Mouse (Mus musculus): ENCODE results near the gene Olfr703. TPM values are rescaled to one million over a fixed set of nuclear protein-coding genes. Genes with fewer than 3 reads are reported as not detected.

Olfr703 gene
- total and polyA plus RNA-seq, 2 experiments: not detected

DNA sequence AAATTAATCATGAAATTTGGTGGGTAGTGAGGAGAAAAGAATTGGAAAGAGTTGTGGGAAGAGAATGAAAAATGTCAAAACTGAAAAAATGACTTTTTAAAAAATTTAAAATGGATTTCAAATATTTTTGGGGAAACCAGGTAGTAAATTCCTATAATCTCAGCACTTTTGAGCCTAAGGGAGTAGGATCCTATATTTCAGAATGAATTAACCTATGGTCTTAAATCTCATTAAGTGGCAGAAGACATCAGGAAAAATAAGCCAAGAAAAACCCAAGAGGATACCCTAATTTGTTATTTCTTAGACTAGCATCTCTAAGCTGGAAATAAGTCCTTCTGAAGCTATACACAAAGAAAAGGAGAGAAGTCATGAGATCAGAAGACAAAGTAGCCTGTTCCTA lies 19.7 kb downstream of the Olfr703 start, which contains the start of gene Olfr704:
TSS of gene Olfr704 (plus strand) at position 301 of the 400 bp plus-strand sequence.
- no peak for DNase-seq (ENCODE audit: extremely low read depth, low read depth, low spot score)
- TF ChIP-seq CTCF (IDR thresholded peaks at IDR 0.05; ENCODE audit: low read depth, low read length) (no peak), POLR2A (IDR thresholded peaks at IDR 0.05; ENCODE audit: extremely low read depth, insufficient read depth, low read length) (no peak)
- Histone ChIP-seq H3K9ac (ENCODE audit: low read depth, low read length) (no peak within 1 kb of the TSS), H3K27ac (replicated peaks; ENCODE audit: insufficient read depth, low read depth, low read length) (no peak within 1 kb of the TSS), H3K27me3 (ENCODE audit: control insufficient read depth, insufficient read depth, low read length) (no peaks in the 10 kb centered on the region), H3K79me2 (ENCODE audit: control insufficient read depth, insufficient read depth, low read length) (no peaks in the 10 kb centered on the region), H3K4me3 (ENCODE audit: insufficient read depth, low read depth, low read length) (no peak within 1 kb of the TSS), H3K36me3 (ENCODE audit: control insufficient read depth, insufficient read depth, low read length) (no peaks in the 10 kb centered on the region), H3K4me1 (ENCODE audit: control insufficient read depth, insufficient read depth, low read length) (no peaks in the 10 kb centered on the region)

DNA sequence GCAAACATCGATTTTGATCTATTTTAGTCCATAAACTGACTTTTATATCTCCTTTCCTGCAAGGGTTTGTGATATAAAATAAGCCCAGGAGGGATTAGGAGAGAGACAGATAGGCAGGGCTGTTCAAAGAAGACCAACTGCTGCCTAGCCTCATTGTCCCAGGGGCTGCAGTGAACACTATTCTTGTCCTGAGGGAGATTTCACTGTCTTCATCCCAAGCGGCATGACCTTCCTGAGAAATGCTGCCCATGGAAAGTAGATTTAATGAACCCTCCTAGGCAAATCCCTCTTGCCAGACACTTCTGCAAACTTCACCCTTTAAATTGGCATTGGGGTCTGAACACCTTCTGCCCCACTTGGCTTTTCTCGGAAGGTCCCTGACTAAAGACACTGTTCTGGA lies 33.6 kb downstream of the Olfr703 start, which contains the start of gene Olfr705:
TSS of gene Olfr705 (minus strand) at position 101 of the 400 bp plus-strand sequence.
- TF ChIP-seq POLR2A (IDR thresholded peaks at IDR 0.05; ENCODE audit: extremely low read depth, insufficient read depth, low read length) (no peak), CTCF (IDR thresholded peaks at IDR 0.05; ENCODE audit: low read depth, low read length) (no peak)
- H3K4me1 ChIP-seq (ENCODE audit: control insufficient read depth, insufficient read depth, low read length): no peaks in the 10 kb centered on the region
- no peaks in the 10 kb centered on the region for H3K27me3 ChIP-seq (ENCODE audit: control insufficient read depth, insufficient read depth, low read length)
- no peaks in the 10 kb centered on the region for H3K36me3 ChIP-seq (ENCODE audit: control insufficient read depth, insufficient read depth, low read length)
- H3K79me2 ChIP-seq (ENCODE audit: control insufficient read depth, insufficient read depth, low read length): no peaks in the 10 kb centered on the region
- 78% methylated on average over 3 of the region's 3 CpGs for WGBS
- DNase-seq (ENCODE audit: extremely low read depth, low read depth, low spot score): no peak
- no peak within 1 kb of the TSS for H3K4me3 ChIP-seq (ENCODE audit: insufficient read depth, low read depth, low read length)
- H3K9ac ChIP-seq (ENCODE audit: low read depth, low read length): no peak within 1 kb of the TSS
- H3K27ac ChIP-seq (replicated peaks; ENCODE audit: insufficient read depth, low read depth, low read length): no peak within 1 kb of the TSS

GRCm38 (mm10) chr7:106888062-106888461 lies 44.9 kb downstream of the Olfr703 start, which contains the start of gene Olfr706:
Gene Olfr706 (minus strand): TSS chr7:106888162.
- Histone ChIP-seq H3K4me3 (ENCODE audit: insufficient read depth, low read depth, low read length) (no peak within 1 kb of the TSS), H3K27ac (replicated peaks; ENCODE audit: insufficient read depth, low read depth, low read length) (no peak within 1 kb of the TSS), H3K4me1 (ENCODE audit: control insufficient read depth, insufficient read depth, low read length) (no peaks in the 10 kb centered on the region), H3K27me3 (ENCODE audit: control insufficient read depth, insufficient read depth, low read length) (no peaks in the 10 kb centered on the region), H3K36me3 (ENCODE audit: control insufficient read depth, insufficient read depth, low read length) (no peaks in the 10 kb centered on the region), H3K79me2 (ENCODE audit: control insufficient read depth, insufficient read depth, low read length) (no peaks in the 10 kb centered on the region), H3K9ac (ENCODE audit: low read depth, low read length) (no peak within 1 kb of the TSS)
- 56% methylated on average over 2 of the region's 2 CpGs for WGBS
- TF ChIP-seq POLR2A (IDR thresholded peaks at IDR 0.05; ENCODE audit: extremely low read depth, insufficient read depth, low read length): no peak
- TF ChIP-seq CTCF (IDR thresholded peaks at IDR 0.05; ENCODE audit: low read depth, low read length): no peak
- no peak for DNase-seq (ENCODE audit: extremely low read depth, low read depth, low spot score)

Other genes with a start within 250 kb of the Olfr703 start
- gene Olfr693, start 162.8 kb upstream of the Olfr703 start, total RNA-seq (2014; rRNA removed): not detected in 2 replicates
- not detected in 2 replicates for gene Olfr693, start 162.8 kb upstream of the Olfr703 start, polyA plus RNA-seq (2012; rRNA removed)
- not detected in 2 replicates for gene Olfr694, start 151.5 kb upstream of the Olfr703 start, total RNA-seq (2014; rRNA removed)
- gene Olfr694, start 151.5 kb upstream of the Olfr703 start, polyA plus RNA-seq (2012; rRNA removed): not detected in 2 replicates
- not detected in 2 replicates for gene Olfr695, start 127.0 kb upstream of the Olfr703 start, total RNA-seq (2014; rRNA removed)
- not detected in 2 replicates for gene Olfr695, start 127.0 kb upstream of the Olfr703 start, polyA plus RNA-seq (2012; rRNA removed)
- not detected in 2 replicates for gene Olfr697, start 100.9 kb upstream of the Olfr703 start, total RNA-seq (2014; rRNA removed)
- gene Olfr697, start 100.9 kb upstream of the Olfr703 start, polyA plus RNA-seq (2012; rRNA removed): not detected in 2 replicates
- not detected in 2 replicates for gene Olfr698, start 88.0 kb upstream of the Olfr703 start, total RNA-seq (2014; rRNA removed)
- not detected in 2 replicates for gene Olfr698, start 88.0 kb upstream of the Olfr703 start, polyA plus RNA-seq (2012; rRNA removed)
- gene Olfr699, start 50.2 kb upstream of the Olfr703 start, total RNA-seq (2014; rRNA removed): not detected in 2 replicates
- gene Olfr699, start 50.2 kb upstream of the Olfr703 start, polyA plus RNA-seq (2012; rRNA removed): not detected in 2 replicates
- not detected in 2 replicates for gene Olfr700, start 34.5 kb upstream of the Olfr703 start, total RNA-seq (2014; rRNA removed)
- not detected in 2 replicates for gene Olfr700, start 34.5 kb upstream of the Olfr703 start, polyA plus RNA-seq (2012; rRNA removed)
- not detected in 2 replicates for gene Olfr701, start 29.2 kb upstream of the Olfr703 start, total RNA-seq (2014; rRNA removed)
- gene Olfr701, start 29.2 kb upstream of the Olfr703 start, polyA plus RNA-seq (2012; rRNA removed): not detected in 2 replicates
- gene Olfr702, start 9.5 kb upstream of the Olfr703 start, total RNA-seq (2014; rRNA removed): not detected in 2 replicates
- gene Olfr702, start 9.5 kb upstream of the Olfr703 start, polyA plus RNA-seq (2012; rRNA removed): not detected in 2 replicates
- not detected in 2 replicates for gene Olfr704, start 19.8 kb downstream of the Olfr703 start, total RNA-seq (2014; rRNA removed)
- not detected in 2 replicates for gene Olfr704, start 19.8 kb downstream of the Olfr703 start, polyA plus RNA-seq (2012; rRNA removed)
- not detected in 2 replicates for gene Olfr705, start 33.5 kb downstream of the Olfr703 start, total RNA-seq (2014; rRNA removed)
- not detected in 2 replicates for gene Olfr705, start 33.5 kb downstream of the Olfr703 start, polyA plus RNA-seq (2012; rRNA removed)
- gene Olfr706, start 44.8 kb downstream of the Olfr703 start, total RNA-seq (2014; rRNA removed): not detected in 2 replicates
- gene Olfr706, start 44.8 kb downstream of the Olfr703 start, polyA plus RNA-seq (2012; rRNA removed): not detected in 2 replicates
- not detected in 2 replicates for gene Olfr707, start 57.9 kb downstream of the Olfr703 start, total RNA-seq (2014; rRNA removed)
- gene Olfr707, start 57.9 kb downstream of the Olfr703 start, polyA plus RNA-seq (2012; rRNA removed): not detected in 2 replicates
- gene Olfr1532-ps1, start 64.6 kb downstream of the Olfr703 start, total RNA-seq (2014; rRNA removed): not detected in 2 replicates
- not detected in 2 replicates for gene Olfr1532-ps1, start 64.6 kb downstream of the Olfr703 start, polyA plus RNA-seq (2012; rRNA removed)
- gene Olfr709-ps1, start 88.9 kb downstream of the Olfr703 start, total RNA-seq (2014; rRNA removed): not detected in 2 replicates
- gene Olfr709-ps1, start 88.9 kb downstream of the Olfr703 start, polyA plus RNA-seq (2012; rRNA removed): not detected in 2 replicates
- gene Olfr710, start 105.0 kb downstream of the Olfr703 start, total RNA-seq (2014; rRNA removed): not detected in 2 replicates
- gene Olfr710, start 105.0 kb downstream of the Olfr703 start, polyA plus RNA-seq (2012; rRNA removed): not detected in 2 replicates
- not detected in 2 replicates for gene Olfr6, start 120.6 kb downstream of the Olfr703 start, total RNA-seq (2014; rRNA removed)
- gene Olfr6, start 120.6 kb downstream of the Olfr703 start, polyA plus RNA-seq (2012; rRNA removed): not detected in 2 replicates
- not detected in 2 replicates for gene Olfr711, start 132.1 kb downstream of the Olfr703 start, total RNA-seq (2014; rRNA removed)
- gene Olfr711, start 132.1 kb downstream of the Olfr703 start, polyA plus RNA-seq (2012; rRNA removed): not detected in 2 replicates
- not detected in 2 replicates for gene Olfr2, start 162.7 kb downstream of the Olfr703 start, total RNA-seq (2014; rRNA removed)
- gene Olfr2, start 162.7 kb downstream of the Olfr703 start, polyA plus RNA-seq (2012; rRNA removed): not detected in 2 replicates
- not detected in 2 replicates for gene Olfr713, start 187.8 kb downstream of the Olfr703 start, total RNA-seq (2014; rRNA removed)
- not detected in 2 replicates for gene Olfr713, start 187.8 kb downstream of the Olfr703 start, polyA plus RNA-seq (2012; rRNA removed)
- gene Olfr714, start 227.6 kb downstream of the Olfr703 start, total RNA-seq (2014; rRNA removed): not detected in 2 replicates
- gene Olfr714, start 227.6 kb downstream of the Olfr703 start, polyA plus RNA-seq (2012; rRNA removed): not detected in 2 replicates
- not detected in 2 replicates for gene Olfr17, start 249.9 kb downstream of the Olfr703 start, total RNA-seq (2014; rRNA removed)
- gene Olfr17, start 249.9 kb downstream of the Olfr703 start, polyA plus RNA-seq (2012; rRNA removed): not detected in 2 replicates

All from liver, adult 2 months (tissue).